Mouse (Mus musculus): ENCODE data around the gene Gm13090.

Gm13090 gene

DNA sequence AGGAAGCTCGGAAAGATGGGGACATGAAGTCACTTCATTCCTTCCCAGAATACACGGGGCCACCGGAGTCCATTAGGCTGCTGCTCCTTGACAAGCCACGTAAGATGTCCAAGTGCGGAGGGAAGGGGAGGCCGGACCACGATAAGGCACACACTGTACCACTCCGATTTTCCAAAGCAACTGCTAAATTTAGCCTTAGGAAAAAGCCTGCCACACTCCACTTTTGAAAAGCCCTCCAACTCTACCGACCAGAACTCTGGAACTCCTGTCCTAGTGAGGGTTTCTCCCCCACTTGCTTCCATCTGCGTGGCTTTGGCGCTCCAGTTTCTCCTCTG lies 7.7 kb downstream of the Gm13090 start:
- no peak for DNase-seq

DNA sequence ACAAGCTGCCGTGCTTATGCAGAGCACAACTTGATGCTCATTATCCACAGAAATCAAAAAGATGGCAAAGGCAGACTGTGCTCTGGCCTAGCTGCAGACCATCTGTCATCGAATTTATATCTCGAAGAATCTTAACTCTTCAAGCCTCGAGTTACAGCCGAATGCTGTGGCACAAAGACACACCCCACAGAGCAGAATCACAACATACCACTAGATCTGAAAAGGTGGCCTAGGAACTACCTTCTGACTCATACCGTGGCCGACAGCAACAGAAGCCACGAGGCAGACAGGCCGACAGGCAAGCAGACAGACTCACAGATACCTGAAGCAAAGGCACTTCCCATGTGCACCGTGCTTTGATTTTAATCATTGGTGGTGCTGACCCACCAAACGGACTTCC lies 14.3 kb downstream of the Gm13090 start:
- no peak for DNase-seq

- DNase-seq = no peak
These were observed 14.8 kb downstream of the Gm13090 start for GRCm38 (mm10) chr4:151104147-151104546.

GRCm38 (mm10) chr4:151105886-151106285 lies 16.5 kb downstream of the Gm13090 start:
- DNase-seq = no peak

- DNase-seq = no peak
These were observed 17.1 kb downstream of the Gm13090 start for GRCm38 (mm10) chr4:151106468-151106867.

DNA sequence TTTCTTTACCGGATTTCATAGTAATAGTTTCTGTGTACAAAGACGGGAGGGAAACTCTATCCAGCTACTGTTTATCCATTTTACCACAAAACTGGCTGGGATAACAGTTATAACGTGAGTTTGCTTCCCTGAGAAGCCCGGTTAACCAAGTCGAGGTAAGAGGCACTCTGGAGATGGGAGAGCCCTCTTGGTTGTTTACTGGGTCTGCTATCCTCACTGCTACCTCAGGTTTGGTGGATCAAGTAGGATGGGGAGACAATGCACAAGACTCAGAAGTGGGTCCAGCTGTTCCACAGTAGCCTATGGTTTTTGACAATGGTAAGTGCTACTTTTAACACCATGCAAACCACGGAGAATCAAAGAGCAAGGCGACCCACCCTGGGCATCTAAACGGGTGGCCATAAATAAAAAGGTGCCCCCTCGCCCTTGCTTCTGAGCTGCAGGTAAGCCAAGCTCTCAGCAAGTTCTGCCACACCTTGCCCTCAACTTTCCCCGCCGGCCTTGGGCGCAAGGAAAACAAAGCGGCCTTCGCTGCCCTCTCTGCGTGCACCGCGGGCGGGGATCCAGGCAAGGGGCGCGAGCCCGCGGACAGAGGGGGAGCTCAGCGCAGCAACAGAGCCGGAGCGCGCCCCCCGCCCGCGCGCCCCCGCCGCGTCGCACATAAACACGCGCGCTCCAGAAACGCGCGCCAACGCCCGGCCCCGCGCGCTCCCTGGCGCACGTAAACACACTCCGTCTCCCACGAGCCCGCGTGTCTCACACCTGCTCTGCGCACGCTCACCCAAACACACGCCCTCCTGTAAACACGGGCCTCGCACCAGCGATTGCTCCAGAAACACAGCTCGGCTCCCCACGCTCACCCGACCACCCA lies 18.0 kb downstream of the Gm13090 start:
- DNase-seq = peak in 1 of 2 experiments; percentile 1

DNA sequence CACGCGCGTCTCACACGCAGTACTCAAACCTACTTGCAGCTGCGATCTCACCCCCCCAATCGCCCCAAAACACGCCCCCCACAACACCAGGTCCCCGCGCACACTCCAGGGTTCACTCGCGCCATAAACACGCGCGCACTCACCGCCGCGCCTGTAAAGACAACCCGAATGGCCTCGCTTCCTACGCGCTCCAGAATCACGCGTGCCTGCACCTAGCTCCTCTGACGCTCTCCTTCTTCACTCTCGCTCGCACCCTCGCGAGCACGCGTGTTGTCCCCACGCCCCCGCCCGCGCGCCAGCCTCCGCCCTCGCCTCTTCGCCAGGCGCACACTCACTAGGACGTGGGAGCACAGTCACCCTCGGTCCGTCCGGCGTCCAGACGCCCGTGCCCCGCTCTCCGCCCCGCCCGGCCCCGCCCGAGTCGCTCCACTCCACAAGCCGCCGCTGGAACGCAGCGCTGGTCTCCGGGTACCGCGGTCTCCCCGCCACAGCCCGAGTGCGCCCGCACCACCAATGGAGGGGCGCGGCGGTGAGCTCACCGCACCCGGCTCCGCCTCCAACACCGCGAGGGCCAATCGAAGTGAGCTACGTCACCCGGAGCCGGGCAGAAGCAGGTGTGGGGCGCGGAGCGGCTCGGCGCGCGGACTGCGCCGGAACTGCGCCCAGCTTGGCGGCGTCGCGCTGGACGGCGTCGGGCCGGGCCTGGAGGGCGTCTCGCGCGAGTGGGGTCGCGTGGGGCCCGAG lies 18.8 kb downstream of the Gm13090 start:
- peak; percentile 80 to 83 for DNase-seq

DNA sequence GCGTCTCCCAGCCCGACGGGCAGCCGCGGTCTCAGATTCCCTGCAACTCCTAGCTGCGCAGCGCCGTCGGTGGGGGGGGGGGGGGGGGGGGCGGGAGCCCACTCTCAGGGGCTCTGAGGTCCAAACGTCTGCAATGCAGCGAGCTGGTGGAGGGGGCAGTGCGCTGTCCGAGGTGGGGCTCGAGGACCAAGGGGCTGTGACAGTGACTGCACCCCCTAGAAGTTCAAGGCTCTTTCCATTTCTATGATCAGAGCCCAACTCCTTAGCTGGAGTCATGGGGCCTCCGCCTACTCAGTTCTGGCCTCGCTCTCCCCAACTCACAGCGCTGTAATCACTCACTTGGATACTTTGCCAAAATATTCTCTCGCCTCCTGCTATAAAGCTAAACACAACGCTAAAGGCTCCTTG lies 19.5 kb downstream of the Gm13090 start:
- no peak for DNase-seq

- no peak for DNase-seq
These were observed 21.9 kb downstream of the Gm13090 start for GRCm38 (mm10) chr4:151111226-151111625.

- DNase-seq = no peak
These were observed 25.2 kb downstream of the Gm13090 start for GRCm38 (mm10) chr4:151114574-151114973.

DNA sequence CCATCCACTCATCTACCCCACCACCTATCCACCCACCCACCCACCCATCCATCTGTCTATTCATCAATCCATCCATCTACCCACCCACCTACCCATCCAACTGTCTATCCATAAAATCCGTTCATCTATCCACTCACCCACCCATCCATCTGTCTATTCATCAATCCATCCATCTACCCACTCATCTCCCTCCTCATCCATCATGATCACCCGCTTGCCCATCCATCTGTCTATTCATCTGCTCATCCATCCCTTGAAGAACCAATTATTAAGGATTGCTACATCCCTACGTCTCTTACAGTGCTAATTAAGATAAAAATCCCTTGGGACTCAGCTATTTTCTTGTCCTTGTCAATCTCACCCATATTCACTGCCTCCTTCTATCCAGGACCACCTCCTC lies 29.5 kb downstream of the Gm13090 start:
- DNase-seq = no peak

- DNase-seq = no peak
These were observed 38.5 kb downstream of the Gm13090 start for GRCm38 (mm10) chr4:151127636-151128548.

DNA sequence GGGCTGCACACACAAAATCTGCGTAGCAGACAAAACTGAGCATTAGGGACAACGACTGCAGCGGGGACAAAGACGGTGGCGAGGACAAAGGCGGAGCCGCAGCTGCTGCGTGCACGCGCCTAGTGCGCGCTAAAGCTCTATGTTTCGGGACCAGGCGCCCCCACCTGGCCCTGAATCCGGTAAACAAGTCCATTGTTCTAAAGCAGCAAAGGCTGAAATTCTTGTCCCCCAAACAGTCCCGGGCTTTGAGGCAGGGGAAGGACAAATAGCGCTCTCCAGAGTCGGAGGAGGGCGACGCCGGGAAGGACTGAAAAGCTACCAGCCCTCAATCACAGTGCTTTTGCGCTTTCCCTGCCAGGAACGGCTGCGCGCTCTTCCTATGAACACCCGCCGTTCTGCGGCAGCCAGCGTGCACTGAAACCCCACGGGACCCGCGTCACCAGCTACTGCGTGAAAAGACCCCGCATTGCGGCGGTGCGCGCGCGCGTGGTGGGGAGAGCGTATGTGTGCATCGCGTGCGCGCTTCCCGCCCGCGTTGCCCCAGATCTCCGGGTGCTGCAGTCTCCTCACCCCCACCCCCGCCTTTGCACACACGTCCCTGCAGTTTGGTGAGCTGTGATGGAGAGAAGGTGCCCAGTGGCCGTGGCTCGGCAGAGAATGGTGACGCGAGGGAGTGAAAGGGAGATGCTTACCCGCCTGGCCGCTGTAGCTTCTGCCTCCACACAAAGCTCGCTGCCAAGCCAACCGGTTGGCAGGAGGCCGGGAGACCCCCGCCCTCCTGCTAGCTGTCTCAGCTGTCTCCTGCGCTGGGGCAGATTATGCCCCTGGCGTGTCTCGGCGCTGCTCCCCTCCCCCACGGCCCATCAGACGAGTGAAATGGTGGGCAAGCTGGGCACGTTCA lies 39.5 kb downstream of the Gm13090 start:
- no peak for DNase-seq

DNA sequence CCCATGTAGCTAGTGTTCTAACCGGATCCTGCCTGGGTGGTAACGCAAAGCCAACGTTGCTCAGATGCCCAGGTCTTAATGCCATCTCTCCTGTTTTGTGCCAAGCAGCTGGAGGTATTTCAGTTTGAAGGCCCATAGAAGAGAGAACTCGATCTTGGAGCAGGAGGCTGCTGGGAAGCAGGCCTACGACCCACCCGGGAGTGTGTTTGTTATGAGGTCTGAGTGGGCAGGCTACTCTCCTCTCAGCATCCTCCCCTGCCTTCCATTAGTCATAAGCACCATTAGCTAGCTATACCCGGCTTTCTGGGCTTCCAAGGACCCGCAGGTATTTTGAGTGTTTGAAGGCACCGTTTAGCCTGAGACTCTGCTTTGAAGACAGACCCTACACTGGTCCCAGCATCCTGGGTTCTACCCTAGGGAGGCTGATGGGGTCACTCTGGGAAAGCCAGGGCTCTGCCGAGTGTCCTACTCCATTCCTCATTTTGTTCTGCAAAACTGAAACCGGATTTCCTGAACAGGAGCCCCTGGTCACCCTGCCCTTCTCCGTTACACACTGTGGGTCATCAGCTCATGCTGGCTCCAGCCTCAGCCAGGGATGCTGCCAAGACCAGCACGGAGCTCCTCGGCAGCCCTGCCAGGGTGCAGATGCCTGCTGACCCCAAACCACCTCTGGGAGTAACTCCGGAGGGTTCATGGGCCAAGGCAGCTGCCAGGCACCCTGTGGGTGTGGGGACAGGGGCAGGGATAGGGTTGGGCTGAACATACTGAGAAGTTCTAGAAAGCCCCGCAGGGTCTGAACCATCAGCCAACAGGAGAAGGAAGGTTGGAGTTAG lies 40.6 kb downstream of the Gm13090 start:
- DNase-seq = no peak

- DNase-seq = no peak
These were observed 41.6 kb downstream of the Gm13090 start for GRCm38 (mm10) chr4:151130756-151131490.

- DNase-seq = no peak
These were observed 43.1 kb downstream of the Gm13090 start for GRCm38 (mm10) chr4:151132493-151132892.

DNA sequence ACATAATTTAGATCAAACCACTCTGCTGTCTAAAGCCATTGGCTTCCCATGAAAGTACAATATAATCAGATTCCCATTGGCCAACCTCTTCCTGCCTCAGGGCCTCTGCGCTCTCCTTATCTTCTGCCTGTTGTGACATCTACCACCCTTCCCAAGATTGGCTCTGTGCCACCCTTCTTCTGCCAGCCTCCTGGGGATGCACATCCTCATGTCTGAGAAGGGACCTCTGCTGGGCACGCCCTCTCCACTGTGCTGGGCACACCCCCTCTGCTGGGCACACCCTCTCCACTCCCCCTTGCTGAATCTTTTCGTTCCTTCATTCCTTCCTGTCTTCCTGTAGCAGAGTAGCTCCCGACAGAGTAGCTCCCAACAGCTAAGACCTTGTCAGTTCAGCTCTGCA lies 44.4 kb downstream of the Gm13090 start:
- DNase-seq = no peak

DNA sequence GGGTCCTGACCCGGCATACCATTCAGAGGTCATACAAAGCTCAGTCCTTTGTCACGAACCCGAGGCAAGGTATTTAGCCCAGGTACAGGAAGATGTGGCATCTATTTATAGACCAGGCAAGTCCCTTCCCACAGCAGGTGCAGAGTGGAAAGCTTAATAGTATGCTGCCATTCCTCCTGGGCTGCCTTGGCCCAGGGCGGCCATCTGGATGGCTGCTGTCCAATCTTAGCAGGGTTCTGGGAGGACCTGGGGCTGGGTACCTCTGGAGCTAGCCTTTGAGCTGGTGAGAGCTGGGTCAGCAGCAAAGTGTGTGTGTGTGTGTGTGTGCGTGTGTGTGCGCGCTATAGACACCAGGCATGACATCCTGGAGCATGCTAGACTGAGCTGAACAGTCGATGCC lies 46.1 kb downstream of the Gm13090 start:
- no peak for DNase-seq

GRCm38 (mm10) chr4:151137701-151138100 lies 48.3 kb downstream of the Gm13090 start:
- DNase-seq = no peak

GRCm38 (mm10) chr4:151138135-151138534 lies 48.8 kb downstream of the Gm13090 start:
- no peak for DNase-seq

All from B cell, adult 2 months (primary cell).